Mouse (Mus musculus) intestine, embryonic 16.5 days (tissue): Measurements from ENCODE around the gene Abr. TPM values are rescaled to one million over a fixed set of nuclear protein-coding genes. Genes with fewer than 3 reads are reported as not detected.

ENCODE experiments used
- ATAC-seq: fragments of 200-750 bp; cut with Nextera tagmentation; 2 replicates; pipeline ENCODE4 v1.8.0; 2017; ENCODE audit warnings: moderate TSS enrichment, moderate library complexity
- H3K27ac ChIP-seq: fragments of 300-500 bp; sonication (generic); 2 replicates; pipeline ENCODE4 v1.5.1; 2014; ENCODE audit warnings: mild to moderate bottlenecking, low read length
- H3K27me3 ChIP-seq: fragments of 300-500 bp; sonication (generic); replicated peaks from 2 replicates; pipeline ENCODE4 v1.6.1; 2014; ENCODE audit warnings: low read length, control low read depth, mixed read lengths; ENCODE audit not compliant: control insufficient read depth, insufficient read depth
- H3K36me3 ChIP-seq: fragments of 300-500 bp; sonication (generic); 2 replicates; pipeline ENCODE4 v1.6.1; 2014; ENCODE audit warnings: low read length, control low read depth; ENCODE audit not compliant: control insufficient read depth, insufficient read depth
- H3K4me1 ChIP-seq: fragments of 300-500 bp; sonication (generic); 2 replicates; pipeline ENCODE4 v1.6.1; 2014; ENCODE audit warnings: low read length, control low read depth, mixed read lengths; ENCODE audit not compliant: control insufficient read depth, insufficient read depth
- H3K4me2 ChIP-seq: fragments of 300-500 bp; sonication (generic); 2 replicates; pipeline ENCODE4 v1.6.1; 2014; ENCODE audit warnings: low read depth, low read length, control low read depth
- H3K4me3 ChIP-seq: fragments of 300-500 bp; sonication (generic); 2 replicates; pipeline ENCODE4 v1.5.1; 2014; ENCODE audit warnings: mild to moderate bottlenecking, low read length
- H3K9ac ChIP-seq: fragments of 300-500 bp; sonication (generic); 2 replicates; pipeline ENCODE4 v1.6.1; 2014; ENCODE audit warnings: low read depth, low read length
- H3K9me3 ChIP-seq: fragments of 300-500 bp; sonication (generic); 2 replicates; pipeline ENCODE4 v1.6.1; 2016; ENCODE audit warnings: low read length, control low read depth; ENCODE audit not compliant: control insufficient read depth
- WGBS: fragments of 180-500 bp; shearing (Covaris S2); extraction: QIAGEN DNeasy Blood & Tissue Kit; methylation state at CpG from one replicate; pipeline ENCODE4 v1.1.7; 2014; 5-methylcytosine and 5-hydroxymethylcytosine counted together
- polyA plus RNA-seq: library from polyadenylated mRNA; unstranded; fragments of >200 nt; fragmentation: Nextera tagmentation; extraction: Ambion mirVana; gene quantifications from 2 replicates; pipeline ENCODE4 v1.2.1, GENCODE M21; 2015

Gene Abr
- polyA plus RNA-seq, 1 experiment from 2014 or later = 29.5 TPM

- WGBS = 87% methylated on average over 7 of the region's 7 CpGs
- H3K9ac ChIP-seq = no peak overlapping the region
Observed at GRCm38 (mm10) chr11:76532001-76532400, 90.1 kb downstream of the Abr start.

DNA sequence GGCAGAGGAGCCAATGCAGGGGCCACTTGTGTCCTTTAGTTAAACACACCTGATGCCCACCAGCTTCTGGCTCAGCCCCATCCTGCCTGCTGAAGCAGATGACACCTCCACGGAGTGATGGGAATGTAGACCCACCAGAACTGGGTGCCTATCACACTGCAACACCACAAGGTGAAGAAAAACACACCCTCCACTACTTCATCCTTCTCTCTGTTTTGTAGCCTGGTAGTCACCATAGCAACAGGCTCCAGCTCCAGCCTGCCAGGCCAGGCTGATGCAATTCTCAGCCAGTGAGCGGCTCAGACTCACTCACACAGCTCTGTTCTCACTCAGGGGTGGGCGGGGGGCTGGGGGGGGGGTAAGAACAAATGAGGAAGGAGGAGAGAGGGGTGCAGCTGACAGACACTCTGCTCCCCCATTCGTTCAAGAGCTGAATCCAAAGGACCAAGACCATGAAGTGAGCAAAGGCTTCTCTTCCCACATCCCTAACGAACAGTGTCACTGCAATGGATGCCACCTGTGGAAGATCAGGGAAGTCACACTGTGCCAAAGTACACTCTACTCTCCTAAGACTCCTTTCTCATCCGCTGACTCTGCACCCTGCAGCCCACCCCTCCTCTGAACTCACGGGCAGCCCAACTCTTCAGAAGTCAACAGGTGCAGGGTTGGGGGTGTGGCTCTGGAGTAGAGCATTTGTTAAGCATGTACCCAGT is 91.0 kb downstream of the Abr start:
- Histone ChIP-seq H3K27ac (no peak overlapping the region), H3K4me1 (peaks cover 8% of the 10 kb centered on the region), H3K36me3 (no peaks in the 10 kb centered on the region), H3K4me2 (no peak overlapping the region), H3K4me3 (no peak overlapping the region), H3K9me3 (no peaks in the 10 kb centered on the region), H3K9ac (no peak overlapping the region), H3K27me3 (no peaks in the 10 kb centered on the region)
- 58% methylated on average over 7 of the region's 7 CpGs for WGBS
- ATAC-seq = no peak

More at GRCm38 (mm10) chr11:76532001-76532400, 90.1 kb downstream of the Abr start:
- Histone ChIP-seq H3K4me3 (no peak overlapping the region), H3K27ac (no peak overlapping the region), H3K9me3 (no peaks in the 10 kb centered on the region), H3K4me2 (no peak overlapping the region), H3K4me1 (peaks cover 8% of the 10 kb centered on the region), H3K36me3 (no peaks in the 10 kb centered on the region), H3K27me3 (no peaks in the 10 kb centered on the region)
- no peak for ATAC-seq

DNA sequence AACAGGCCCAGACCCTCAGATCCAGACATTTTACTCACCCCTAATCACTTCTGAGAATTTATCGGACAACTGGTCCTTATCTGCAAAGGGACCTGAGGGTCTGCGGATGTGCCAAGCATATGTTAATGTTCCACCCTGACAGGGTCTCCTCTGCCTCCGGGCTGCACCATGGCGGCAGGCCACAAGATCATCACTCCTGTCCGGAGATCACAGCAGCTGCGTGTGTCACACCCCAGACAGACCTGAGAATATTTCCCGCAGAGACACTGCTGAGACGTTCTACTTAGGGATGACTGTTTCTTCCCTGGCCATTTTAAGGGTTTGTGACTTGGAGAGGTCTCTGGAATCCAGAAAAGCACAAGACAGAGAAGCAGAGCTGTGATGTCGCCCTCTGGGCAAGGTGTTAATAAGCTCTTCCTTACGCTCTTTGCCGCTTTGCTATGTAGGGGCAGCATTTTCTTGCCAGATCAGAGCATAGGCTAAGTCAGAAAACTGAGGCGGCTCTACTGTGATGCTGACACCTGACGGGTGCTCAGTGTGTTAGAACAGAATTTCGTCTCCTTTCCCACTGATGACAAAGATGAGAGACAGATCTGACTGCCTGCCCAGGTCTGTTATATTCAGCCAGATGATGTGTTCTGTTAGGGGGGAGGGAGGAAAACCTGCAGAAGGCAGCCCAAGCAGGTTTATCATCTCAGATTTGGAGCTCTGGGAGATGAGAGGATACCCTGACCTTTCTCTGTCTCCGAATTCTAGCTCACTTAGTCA is 91.8 kb downstream of the Abr start:
- H3K4me2 ChIP-seq = no peak overlapping the region
- peaks cover 8% of the 10 kb centered on the region for H3K4me1 ChIP-seq

GRCm38 (mm10) chr11:76529352-76530141 is 92.6 kb downstream of the Abr start:
- Histone ChIP-seq H3K9ac (no peak overlapping the region), H3K27ac (no peak overlapping the region), H3K4me2 (no peak overlapping the region), H3K4me1 (peaks cover 8% of the 10 kb centered on the region), H3K36me3 (no peaks in the 10 kb centered on the region), H3K27me3 (no peaks in the 10 kb centered on the region), H3K4me3 (no peak overlapping the region), H3K9me3 (no peaks in the 10 kb centered on the region)
- 47% methylated on average over 6 of the region's 6 CpGs for WGBS
- peak; percentile 62; the same call in 1 of the 2 replicates for ATAC-seq

More for the DNA sequence above, 91.8 kb downstream of the Abr start:
- WGBS = 80% methylated on average over 15 of the region's 15 CpGs
- no peaks in the 10 kb centered on the region for H3K36me3 ChIP-seq
- no peak overlapping the region for H3K27ac ChIP-seq
- H3K4me3 ChIP-seq = no peak overlapping the region
- H3K9me3 ChIP-seq = no peaks in the 10 kb centered on the region
- H3K27me3 ChIP-seq = no peaks in the 10 kb centered on the region
- no peak for ATAC-seq
- H3K9ac ChIP-seq = no peak overlapping the region

GRCm38 (mm10) chr11:76525646-76526351 is 96.3 kb downstream of the Abr start:
- Histone ChIP-seq H3K27ac (no peak overlapping the region), H3K9ac (no peak overlapping the region), H3K27me3 (no peaks in the 10 kb centered on the region), H3K9me3 (no peaks in the 10 kb centered on the region), H3K36me3 (no peaks in the 10 kb centered on the region), H3K4me1 (peaks cover 12% of the 10 kb centered on the region), H3K4me3 (no peak overlapping the region), H3K4me2 (no peak overlapping the region)
- WGBS = 90% methylated on average over 4 of the region's 4 CpGs
- ATAC-seq = no peak

DNA sequence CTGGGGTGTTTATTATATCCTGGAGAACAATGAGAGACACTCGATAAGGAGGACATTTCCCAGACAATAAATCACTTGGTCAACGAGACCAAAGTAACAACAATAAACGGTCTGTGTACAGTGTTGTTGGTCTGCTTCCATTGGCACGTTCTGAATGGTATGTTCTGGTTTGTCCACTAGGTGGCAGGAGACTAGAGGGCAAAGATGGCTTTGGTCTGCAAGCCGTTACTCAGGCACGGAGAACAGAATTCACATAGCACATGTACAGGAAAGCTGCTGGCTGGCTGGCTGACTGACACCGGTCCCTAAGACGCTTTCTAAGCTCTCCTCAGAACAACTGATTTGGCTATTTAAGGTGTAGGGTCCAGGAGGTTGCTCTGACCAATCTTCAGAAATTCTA is 97.2 kb downstream of the Abr start:
- no peaks in the 10 kb centered on the region for H3K36me3 ChIP-seq
- H3K4me1 ChIP-seq = peaks cover 12% of the 10 kb centered on the region
- H3K4me2 ChIP-seq = no peak overlapping the region
- no peak overlapping the region for H3K4me3 ChIP-seq
- 10% methylated on average over 8 of the region's 8 CpGs for WGBS
- H3K27me3 ChIP-seq = no peaks in the 10 kb centered on the region
- no peak for ATAC-seq
- H3K27ac ChIP-seq = no peak overlapping the region
- H3K9me3 ChIP-seq = no peaks in the 10 kb centered on the region
- H3K9ac ChIP-seq = no peak overlapping the region

DNA sequence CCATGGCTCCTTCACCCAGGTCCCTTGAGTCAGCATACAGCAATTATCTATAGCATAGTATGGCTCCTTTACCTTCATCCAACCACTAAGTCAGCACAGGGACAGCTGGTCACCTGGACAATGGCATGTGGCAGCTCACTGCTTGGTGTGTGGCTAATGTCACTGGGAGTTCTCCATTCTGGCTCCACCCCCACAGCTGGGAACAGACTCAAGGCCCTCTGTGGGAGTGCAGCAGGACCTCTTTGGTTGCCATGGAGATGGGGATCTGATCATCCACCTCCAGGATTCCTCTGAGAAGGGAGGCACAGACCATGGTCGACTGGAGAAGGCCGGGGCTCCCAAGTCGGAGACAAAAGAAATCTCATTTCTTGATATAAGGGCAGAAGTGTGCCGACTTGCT is 98.8 kb downstream of the Abr start:
- no peaks in the 10 kb centered on the region for H3K27me3 ChIP-seq
- ATAC-seq = no peak
- 47% methylated on average over 4 of the region's 4 CpGs for WGBS
- H3K4me1 ChIP-seq = 0 out of 2 replicates have a peak, but pooled peaks cover 4% of the 10 kb centered on the region
- no peaks in the 10 kb centered on the region for H3K36me3 ChIP-seq
- H3K9ac ChIP-seq = no peak overlapping the region
- H3K4me3 ChIP-seq = no peak overlapping the region
- no peaks in the 10 kb centered on the region for H3K9me3 ChIP-seq
- no peak overlapping the region for H3K27ac ChIP-seq
- no peak overlapping the region for H3K4me2 ChIP-seq

DNA sequence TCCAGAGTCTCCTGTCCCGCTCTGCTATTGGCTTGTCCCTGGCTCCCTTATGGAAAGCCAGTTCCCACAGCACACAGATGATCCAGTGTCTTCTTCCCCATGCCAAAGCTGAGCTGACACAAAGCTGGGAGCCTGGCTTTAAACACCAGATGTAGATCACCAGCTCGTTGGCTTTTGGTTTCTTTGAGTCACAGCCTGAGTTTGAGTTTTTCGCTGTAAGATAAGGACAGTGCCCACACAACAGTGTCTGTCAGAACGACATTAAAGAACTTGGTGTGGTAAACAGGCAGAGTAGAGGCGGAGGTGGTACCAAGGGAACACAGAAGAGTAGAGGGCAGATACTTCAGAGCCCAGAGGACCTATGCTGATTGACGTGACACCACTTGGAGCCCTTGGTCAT is 101.2 kb downstream of the Abr start:
- ATAC-seq = no peak
- WGBS = 85% methylated on average over 6 of the region's 6 CpGs
- no peak overlapping the region for H3K4me2 ChIP-seq

DNA sequence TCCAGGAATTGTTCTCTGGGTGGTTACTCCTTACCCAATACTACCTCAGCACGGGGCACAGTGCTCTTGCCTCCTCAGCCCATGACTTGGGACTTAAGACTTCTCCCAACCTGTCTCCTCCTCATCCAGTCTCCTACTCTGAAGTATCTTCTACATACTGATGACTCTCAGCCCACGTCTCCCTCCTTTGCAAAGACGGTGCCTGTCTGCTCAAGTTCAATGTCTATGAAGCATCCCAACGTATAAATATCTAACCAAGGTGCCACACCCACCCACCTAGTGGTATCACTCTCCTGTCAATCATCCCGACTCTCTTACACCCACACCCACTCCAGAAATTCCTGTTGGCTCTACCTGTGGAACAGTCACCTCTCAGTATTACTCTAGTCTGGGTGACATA is 103.5 kb downstream of the Abr start:
- H3K4me3 ChIP-seq = no peak overlapping the region
- no peak overlapping the region for H3K27ac ChIP-seq
- 0 out of 2 replicates have a peak, but pooled peaks cover 7% of the 10 kb centered on the region for H3K4me1 ChIP-seq
- H3K36me3 ChIP-seq = no peaks in the 10 kb centered on the region
- no peak overlapping the region for H3K4me2 ChIP-seq
- no peaks in the 10 kb centered on the region for H3K9me3 ChIP-seq
- no peak overlapping the region for H3K9ac ChIP-seq
- no peak for ATAC-seq
- no peaks in the 10 kb centered on the region for H3K27me3 ChIP-seq
- WGBS = 73% methylated on average over 5 of the region's 5 CpGs

More for the DNA sequence above, 101.2 kb downstream of the Abr start:
- no peak overlapping the region for H3K4me3 ChIP-seq
- H3K9ac ChIP-seq = no peak overlapping the region
- no peaks in the 10 kb centered on the region for H3K9me3 ChIP-seq
- no peaks in the 10 kb centered on the region for H3K36me3 ChIP-seq
- no peaks in the 10 kb centered on the region for H3K27me3 ChIP-seq
- H3K4me1 ChIP-seq = 0 out of 2 replicates have a peak, but pooled peaks cover 4% of the 10 kb centered on the region
- no peak overlapping the region for H3K27ac ChIP-seq
